Mouse (Mus musculus): ENCODE measurements around the gene Nckap5l.

The Nckap5l gene

GRCm38 (mm10) chr15:99457606-99458401 is at the start of gene Nckap5l:
Gene Nckap5l (minus strand): TSS chr15:99457748.
- peak; percentile 94 to 96 for DNase-seq (ENCODE audit: low spot score in 2 of 2)

GRCm38 (mm10) chr15:99505324-99506095 is 48.0 kb upstream of the Nckap5l start:
- DNase-seq (ENCODE audit: low spot score in 2 of 2) = no peak

- no peak for DNase-seq (ENCODE audit: low spot score in 2 of 2)
Measured at GRCm38 (mm10) chr15:99503256-99503655, 45.7 kb upstream of the Nckap5l start.

- peak in 1 of 2 experiments; percentile 46 for DNase-seq (ENCODE audit: low spot score in 2 of 2)
Measured at GRCm38 (mm10) chr15:99502311-99502831, 44.8 kb upstream of the Nckap5l start.

GRCm38 (mm10) chr15:99501292-99502260 is 44.0 kb upstream of the Nckap5l start:
- peak; percentile 67 to 69 for DNase-seq (ENCODE audit: low spot score in 2 of 2)

- no peak for DNase-seq (ENCODE audit: low spot score in 2 of 2)
Measured at GRCm38 (mm10) chr15:99500320-99500719, 42.8 kb upstream of the Nckap5l start.

- DNase-seq (ENCODE audit: low spot score in 2 of 2) = peak in 1 of 2 experiments; percentile 28
Measured at GRCm38 (mm10) chr15:99499726-99500125, 42.2 kb upstream of the Nckap5l start.

- peak in 1 of 2 experiments; percentile 32 for DNase-seq (ENCODE audit: low spot score in 2 of 2)
Measured at GRCm38 (mm10) chr15:99498781-99499180, 41.2 kb upstream of the Nckap5l start.

- no peak for DNase-seq (ENCODE audit: low spot score in 2 of 2)
Measured at GRCm38 (mm10) chr15:99498356-99498755, 40.8 kb upstream of the Nckap5l start.

- peak; percentile 58 to 67 for DNase-seq (ENCODE audit: low spot score in 2 of 2)
Measured at GRCm38 (mm10) chr15:99497527-99498242, 40.1 kb upstream of the Nckap5l start.

GRCm38 (mm10) chr15:99497061-99497460 is 39.5 kb upstream of the Nckap5l start:
- peak; percentile 78 to 79 for DNase-seq (ENCODE audit: low spot score in 2 of 2)

GRCm38 (mm10) chr15:99484745-99485144 is 27.2 kb upstream of the Nckap5l start:
- no peak for DNase-seq (ENCODE audit: low spot score in 2 of 2)

GRCm38 (mm10) chr15:99475814-99476213 is 18.3 kb upstream of the Nckap5l start:
- DNase-seq (ENCODE audit: low spot score in 2 of 2) = no peak

GRCm38 (mm10) chr15:99474576-99474926 is 17.0 kb upstream of the Nckap5l start, which contains the start of gene Bcdin3d:
Gene Bcdin3d (minus strand): TSS chr15:99474730.
- peak; percentile 90 to 93 for DNase-seq (ENCODE audit: low spot score in 2 of 2)

GRCm38 (mm10) chr15:99473801-99474575 is 16.4 kb upstream of the Nckap5l start:
- peak; percentile 76 to 77 for DNase-seq (ENCODE audit: low spot score in 2 of 2)

- no peak for DNase-seq (ENCODE audit: low spot score in 2 of 2)
Measured at GRCm38 (mm10) chr15:99472972-99473371, 15.4 kb upstream of the Nckap5l start.

- no peak for DNase-seq (ENCODE audit: low spot score in 2 of 2)
Measured at GRCm38 (mm10) chr15:99471677-99472063, 14.1 kb upstream of the Nckap5l start.

- DNase-seq (ENCODE audit: low spot score in 2 of 2) = peak in 1 of 2 experiments; percentile 60
Measured at GRCm38 (mm10) chr15:99470971-99471676, 13.6 kb upstream of the Nckap5l start.

- DNase-seq (ENCODE audit: low spot score in 2 of 2) = no peak
Measured at GRCm38 (mm10) chr15:99470224-99470761, 12.7 kb upstream of the Nckap5l start.
